Mouse (Mus musculus): ENCODE results near the gene Atf7.

Gene Atf7

DNA sequence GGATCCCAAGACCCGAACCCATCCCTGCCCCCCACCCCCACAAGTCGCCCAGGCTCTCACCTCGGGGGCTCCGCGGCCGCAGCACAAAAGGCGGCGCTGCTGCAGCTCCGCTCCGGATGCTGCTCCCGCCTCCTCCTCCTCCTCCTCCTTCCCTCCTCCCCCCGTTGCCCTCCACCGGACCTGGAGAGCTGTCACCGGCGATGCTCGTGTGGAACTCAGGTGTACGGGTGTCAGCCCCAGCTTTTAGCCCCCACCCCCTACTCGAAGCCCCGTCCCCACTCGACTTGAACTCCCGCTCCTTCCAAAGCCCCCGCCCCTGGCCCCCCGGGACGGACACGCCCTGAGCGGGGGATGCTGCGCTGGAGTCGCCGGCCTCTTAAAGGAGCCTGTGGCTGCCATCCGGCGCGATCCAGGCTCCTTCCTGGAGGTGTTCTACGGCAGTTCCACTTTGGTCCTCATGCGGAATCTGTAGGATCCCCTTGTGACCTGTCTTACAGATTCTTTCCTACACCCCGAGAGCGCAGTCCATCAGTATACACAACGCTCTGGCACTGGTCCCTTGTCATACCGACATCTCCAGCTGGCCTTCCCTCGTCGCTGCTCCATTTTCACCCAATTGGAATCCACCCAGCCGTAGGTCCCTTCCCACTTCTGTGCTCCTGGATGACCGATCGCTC is 108.4 kb downstream of the Atf7 start, which contains the start of gene Map3k12:
Gene Map3k12, minus strand, starts transcription at position 337 of the 677 bp plus-strand sequence.
- peak; percentile 28 to 46 for DNase-seq (ENCODE audit: low read depth in 2 of 2, low spot score in 2 of 2)

DNA sequence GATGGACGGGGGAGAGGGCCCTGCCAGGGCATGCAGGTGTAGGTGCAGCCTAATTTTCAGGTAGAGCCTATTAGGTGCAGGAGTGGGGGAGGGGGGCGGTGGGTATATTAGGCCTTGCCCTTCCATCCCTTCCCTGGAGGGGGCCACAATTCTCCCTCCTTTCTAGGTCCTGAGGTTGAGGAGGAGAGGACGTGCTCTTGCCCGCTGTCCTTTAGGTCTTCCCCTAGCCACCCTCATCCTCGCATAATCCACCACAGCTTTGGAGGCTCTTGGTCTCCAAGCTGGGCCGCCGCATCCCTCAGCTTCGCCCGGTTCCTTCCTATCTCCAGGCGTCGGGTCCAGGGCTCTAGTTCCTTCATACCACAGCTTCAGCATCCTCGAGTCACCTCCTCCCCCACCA is 109.0 kb downstream of the Atf7 start:
- no peak for DNase-seq (ENCODE audit: low read depth in 2 of 2, low spot score in 2 of 2)

DNA sequence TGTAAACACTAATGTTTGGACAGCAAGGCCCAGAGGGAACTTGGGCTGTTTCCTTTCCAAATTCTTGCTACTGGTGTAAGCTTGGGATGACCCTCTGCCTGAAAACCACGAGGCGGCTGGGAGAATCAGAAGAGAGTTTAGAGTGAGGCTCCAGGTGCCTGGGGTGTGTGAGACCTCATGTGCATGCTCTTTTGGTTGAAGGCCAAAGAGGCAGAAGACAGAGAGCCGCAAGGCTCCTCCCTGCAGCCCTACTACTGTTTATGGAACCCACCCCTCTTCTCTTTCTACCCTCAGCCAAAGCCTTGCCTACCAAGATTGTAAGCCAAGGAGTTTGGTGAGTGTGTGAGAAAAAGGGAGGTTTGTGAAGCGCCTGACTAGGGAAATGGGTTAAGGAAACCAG is 109.5 kb downstream of the Atf7 start:
- DNase-seq (ENCODE audit: low read depth in 2 of 2, low spot score in 2 of 2): no peak

DNA sequence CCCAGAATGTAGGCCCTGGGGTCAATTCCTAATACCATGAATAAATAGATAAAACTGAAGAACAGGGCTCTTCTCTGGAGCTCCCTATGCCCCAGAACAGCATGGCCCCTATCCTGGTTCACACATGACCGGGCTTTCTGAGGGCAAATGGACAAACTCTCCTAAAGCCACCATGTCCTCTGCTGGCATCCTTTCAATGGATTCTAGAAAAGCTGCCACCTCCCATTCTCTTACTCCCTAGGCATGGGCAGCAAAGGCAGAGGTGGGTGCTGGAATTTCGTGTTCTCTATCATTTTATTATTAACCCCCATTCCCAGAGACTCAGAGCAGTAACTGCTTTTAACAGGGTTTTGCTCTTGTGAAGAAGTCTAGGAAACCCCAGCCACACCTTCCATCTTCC is 110.0 kb downstream of the Atf7 start:
- DNase-seq (ENCODE audit: low read depth in 2 of 2, low spot score in 2 of 2): no peak

DNA sequence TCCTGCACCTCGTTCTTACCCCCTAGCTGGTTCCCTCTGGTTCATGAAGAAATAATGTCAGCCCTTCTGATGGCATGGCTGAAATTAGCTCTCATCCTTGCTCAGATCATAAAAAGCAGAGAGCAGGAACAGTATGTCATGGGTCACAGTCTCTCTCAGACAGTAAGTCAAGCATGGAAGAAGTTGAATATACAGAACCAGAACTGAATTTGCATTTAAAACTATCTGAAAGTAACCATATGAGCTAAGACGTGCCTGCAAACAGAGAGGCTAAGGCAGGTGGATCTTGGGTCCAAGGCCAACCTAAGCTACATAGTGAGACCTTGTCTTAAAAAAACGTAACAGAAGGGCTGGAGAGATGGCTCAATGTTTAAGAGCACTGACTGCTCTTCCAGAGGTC is 112.3 kb downstream of the Atf7 start:
- DNase-seq (ENCODE audit: low read depth in 2 of 2, low spot score in 2 of 2): no peak

DNA sequence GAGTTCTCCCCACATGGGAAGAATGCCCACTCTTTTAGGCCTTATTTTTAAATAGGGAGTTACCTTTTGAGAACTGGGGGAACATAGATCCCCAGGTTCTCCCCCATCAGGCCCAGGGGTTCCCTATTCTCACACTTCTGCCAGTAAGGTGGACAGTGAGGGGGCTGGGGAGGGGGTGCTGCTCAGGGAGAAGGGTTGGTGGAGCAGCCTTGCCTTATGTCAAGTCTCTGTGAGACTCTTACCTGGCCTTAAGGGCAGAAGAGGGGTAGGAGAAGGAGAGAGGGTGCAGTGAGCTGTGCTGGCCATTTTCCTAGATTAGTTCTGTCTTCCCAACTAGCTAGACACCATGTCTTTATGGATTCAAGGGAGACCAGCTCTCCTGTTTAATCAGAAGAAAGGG is 112.8 kb downstream of the Atf7 start:
- DNase-seq (ENCODE audit: low read depth in 2 of 2, low spot score in 2 of 2): no peak

DNA sequence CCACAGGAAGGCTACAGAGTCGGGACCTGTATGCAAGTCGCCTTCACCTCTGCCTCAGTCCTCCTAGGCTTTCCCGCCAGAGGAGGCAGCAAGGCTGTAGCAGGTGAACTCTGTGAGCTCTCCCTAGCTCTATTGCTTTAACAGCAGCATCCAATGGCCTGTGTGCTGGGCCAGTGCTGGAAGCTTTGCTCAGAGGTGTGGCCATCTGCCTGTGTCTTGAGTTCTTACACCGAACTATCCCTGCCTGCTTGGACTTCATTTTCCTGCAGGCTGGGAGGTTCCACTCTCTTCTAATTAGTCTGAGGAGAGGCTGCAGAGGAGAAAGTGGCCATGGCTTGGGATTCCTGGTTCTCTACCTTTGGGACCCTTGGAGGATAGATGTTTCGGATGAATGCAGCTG is 113.3 kb downstream of the Atf7 start:
- DNase-seq (ENCODE audit: low read depth in 2 of 2, low spot score in 2 of 2): no peak

DNA sequence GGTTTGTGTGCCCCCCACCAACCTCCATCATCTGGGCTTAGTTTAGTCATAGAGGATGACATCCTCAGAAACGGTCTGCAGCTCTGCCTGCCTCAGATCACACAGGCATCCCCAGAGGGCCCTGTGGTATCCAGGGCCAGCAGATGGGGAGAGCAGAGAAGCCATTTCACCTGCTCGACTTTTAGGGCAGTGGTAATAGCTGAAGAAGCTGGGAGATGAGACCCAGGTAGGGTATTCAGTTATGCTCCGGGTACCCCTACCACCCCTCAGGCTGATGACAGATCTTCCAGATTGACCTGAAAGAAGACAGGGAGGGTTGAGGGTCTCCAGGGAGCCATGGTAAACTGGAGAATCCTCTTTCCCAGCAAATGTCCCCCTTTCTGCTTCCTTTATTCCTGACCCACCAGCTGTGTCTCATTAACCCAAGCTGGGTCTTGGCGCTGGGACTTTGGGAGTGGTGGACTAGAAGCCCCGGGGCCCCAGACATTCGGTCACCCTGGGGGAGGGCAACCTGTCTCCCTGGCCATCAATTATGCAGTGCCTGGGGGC is 113.9 kb downstream of the Atf7 start:
- no peak for DNase-seq (ENCODE audit: low read depth in 2 of 2, low spot score in 2 of 2)

DNA sequence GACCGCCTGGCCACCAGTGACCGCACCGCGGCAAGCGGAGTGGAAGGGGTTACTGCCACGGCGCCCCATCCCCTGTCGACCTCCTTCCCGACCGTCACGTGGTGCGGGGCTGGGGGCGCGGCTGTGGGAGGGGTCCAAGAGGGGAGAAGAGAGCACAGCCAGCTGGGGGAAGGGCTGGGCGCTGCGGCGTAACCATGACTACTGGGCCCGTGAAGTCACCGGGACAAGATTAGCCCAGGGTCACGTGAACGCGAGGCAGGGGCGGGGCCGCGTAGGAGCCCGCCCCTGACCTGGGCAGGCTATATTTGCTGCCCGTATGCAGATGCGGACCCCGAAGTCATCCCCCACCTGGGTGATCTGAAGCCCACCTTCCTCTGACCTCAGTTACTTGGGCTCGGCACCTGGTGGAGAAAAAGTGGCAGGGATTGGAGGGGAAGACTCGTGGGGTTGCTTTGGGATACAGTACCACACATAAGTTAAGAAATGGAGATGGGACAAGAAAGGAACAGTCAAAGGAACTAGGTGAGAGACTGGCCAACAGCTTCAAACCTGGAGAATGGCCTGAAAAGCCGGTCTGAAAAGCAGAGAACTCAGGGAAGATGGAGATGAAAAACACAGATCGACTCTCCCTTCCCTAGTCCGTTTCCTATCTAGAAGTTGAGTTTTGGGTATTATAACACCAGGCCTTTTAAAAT is 114.5 kb downstream of the Atf7 start:
- DNase-seq (ENCODE audit: low read depth in 2 of 2, low spot score in 2 of 2): peak in 1 of 2 experiments; percentile 45

DNA sequence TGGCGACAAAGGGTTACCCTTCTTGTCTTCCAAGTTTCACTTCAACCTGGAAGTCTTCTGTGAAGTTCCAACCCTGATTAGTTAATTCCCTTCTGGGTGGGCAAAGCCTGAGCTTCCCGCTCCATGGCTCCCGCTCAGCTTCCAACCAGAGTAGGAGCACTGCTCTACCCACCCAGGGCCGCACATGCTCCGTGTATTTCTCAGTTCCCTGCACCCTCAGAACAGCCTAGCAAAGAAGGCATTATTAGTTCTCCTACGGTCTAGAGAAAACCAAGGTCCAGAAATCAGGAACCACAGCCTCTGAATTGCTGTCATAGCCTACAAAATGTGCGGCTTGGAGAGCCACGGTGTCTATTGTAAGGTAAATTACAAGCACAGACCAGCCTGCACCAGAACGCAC is 115.2 kb downstream of the Atf7 start:
- DNase-seq (ENCODE audit: low read depth in 2 of 2, low spot score in 2 of 2): no peak

DNA sequence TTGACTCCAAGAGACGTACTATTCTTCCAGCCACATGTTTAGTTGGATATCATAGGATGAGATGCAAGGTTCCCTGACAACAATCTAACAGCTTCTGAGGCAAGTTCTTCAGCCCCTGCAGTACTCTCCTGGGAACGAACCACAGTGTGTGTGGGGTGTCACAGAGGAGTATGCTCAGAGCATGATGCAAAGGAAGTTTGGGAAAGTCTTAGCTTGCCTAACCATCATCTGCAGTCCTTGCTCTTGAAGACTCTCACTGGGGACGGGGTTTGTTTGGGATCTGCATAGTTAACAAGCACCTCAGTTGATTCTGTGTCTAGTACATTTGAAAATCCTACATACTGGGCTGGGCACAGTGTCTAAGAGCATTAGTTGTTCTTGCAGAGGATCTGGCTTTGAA is 116.9 kb downstream of the Atf7 start:
- DNase-seq (ENCODE audit: low read depth in 2 of 2, low spot score in 2 of 2): no peak

DNA sequence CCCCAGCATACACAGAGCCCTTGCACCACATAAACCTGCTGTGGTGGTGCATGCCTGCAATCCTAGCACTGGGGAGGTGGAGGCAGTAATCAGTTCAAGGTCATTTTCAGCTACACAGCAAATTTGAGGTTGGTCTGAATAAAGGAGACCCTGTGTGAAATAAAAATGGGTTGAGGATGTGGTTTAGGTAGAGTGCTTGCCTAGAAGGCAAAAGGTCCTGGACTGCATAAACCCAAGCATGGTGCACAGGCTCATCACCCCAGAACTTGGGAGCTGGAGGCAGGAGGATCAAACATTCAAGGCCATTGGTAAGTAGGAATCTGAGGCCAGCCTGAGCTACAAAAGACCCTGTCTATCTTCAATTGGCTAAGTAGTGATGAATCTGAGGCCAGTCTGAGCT is 117.7 kb downstream of the Atf7 start:
- no peak for DNase-seq (ENCODE audit: low read depth in 2 of 2, low spot score in 2 of 2)

DNA sequence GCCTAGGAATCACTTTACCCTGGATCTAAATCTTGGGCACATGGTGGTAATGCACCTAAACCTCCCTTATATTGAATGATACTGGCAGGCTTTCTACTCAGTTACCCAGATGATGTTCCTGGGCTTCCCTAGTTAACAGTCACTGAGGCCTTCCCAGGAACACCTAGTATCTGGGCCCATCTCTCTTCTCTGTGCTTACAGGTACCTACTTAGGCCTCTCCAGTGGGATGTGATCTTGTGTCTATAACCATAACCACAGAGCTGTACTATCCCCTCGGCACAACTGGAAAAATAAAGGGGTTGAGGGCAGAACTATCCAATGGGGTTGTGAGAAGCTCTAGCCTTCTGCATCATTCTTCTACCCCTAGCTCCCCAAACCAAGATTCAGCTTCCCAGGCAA is 118.4 kb downstream of the Atf7 start:
- DNase-seq (ENCODE audit: low read depth in 2 of 2, low spot score in 2 of 2): no peak

DNA sequence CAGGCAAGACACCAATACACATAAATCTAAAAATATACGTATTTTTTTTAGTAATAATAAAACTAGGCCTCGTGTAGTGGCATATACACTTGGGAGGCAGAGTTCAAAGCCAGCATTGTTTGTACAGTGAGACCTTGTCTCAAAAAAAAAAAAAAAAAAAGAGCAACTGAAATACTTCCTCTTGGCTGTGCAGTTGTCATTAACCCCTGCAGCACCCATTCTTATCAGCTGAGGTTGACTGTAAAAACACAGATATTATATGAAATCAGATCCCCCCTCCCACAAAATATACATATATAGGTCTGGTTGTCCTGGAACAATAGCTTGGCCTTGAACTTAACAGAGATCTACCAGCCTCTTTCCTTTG is 118.8 kb downstream of the Atf7 start:
- DNase-seq (ENCODE audit: low read depth in 2 of 2, low spot score in 2 of 2): no peak

DNA sequence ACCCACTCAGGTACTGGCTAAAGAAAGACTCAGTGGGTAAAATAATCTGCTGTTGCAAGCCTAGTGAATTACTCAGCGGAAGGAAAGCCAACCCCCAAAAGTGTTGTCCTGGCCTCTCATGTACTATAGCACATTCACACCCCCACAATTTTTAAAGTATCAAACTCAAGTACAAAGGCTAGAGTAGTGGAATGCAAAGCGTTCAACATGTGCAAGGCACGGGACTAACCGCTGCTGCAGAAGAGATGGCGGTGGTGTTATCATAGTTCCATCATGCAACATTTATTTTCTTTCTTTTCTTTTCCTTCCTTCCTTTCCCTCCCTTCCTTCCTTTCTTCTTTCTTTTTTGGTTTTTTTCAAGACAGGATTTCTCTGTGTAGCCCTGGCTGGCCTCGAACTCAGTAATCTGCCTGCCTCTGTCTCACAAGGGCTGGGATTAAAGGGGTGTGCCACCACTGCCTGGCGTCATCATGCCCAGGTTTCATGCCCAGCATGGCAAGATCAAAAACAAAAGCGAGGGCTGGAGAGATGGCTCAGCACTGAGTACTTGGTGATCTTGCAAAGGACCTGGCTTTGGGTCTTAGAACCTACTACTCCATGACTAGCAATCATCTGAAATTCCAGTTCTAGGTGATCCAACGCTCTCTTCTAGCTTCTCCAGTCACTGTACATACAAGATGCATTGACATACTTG is 119.3 kb downstream of the Atf7 start:
- DNase-seq (ENCODE audit: low read depth in 2 of 2, low spot score in 2 of 2): no peak

DNA sequence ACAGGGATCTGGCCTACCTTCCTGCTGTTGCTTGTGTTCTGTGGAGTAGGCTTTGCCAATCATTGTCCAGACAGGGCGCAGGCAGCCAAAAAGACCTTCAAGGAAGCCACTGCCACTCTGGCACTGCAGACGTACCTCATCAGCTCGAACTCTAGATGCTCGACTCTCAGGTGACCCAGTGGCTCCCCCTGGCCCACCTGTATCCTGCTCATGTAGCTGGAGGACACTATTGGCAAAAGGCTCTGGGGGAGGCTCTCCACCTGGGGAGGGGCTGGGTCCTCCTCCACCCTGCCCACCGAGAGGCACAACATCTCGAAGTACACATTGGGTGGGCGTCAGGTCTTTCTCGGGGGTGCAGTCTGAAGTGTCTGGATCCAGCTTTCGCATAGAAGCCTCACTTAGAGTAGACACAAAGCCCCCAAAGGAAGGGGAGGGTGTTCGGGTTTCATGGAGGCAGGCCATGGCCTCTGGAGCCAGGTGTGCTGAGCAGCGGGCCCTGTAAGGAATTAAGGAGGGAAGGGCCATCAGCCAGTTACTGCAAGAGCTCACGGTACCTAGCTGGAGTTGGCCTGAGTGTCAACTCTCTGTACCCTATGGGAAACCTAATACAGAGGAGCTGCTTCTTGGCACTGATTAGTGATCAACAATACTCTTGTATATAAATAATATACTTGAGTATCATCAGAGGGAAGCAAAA is 120.0 kb downstream of the Atf7 start:
- no peak for DNase-seq (ENCODE audit: low read depth in 2 of 2, low spot score in 2 of 2)

DNA sequence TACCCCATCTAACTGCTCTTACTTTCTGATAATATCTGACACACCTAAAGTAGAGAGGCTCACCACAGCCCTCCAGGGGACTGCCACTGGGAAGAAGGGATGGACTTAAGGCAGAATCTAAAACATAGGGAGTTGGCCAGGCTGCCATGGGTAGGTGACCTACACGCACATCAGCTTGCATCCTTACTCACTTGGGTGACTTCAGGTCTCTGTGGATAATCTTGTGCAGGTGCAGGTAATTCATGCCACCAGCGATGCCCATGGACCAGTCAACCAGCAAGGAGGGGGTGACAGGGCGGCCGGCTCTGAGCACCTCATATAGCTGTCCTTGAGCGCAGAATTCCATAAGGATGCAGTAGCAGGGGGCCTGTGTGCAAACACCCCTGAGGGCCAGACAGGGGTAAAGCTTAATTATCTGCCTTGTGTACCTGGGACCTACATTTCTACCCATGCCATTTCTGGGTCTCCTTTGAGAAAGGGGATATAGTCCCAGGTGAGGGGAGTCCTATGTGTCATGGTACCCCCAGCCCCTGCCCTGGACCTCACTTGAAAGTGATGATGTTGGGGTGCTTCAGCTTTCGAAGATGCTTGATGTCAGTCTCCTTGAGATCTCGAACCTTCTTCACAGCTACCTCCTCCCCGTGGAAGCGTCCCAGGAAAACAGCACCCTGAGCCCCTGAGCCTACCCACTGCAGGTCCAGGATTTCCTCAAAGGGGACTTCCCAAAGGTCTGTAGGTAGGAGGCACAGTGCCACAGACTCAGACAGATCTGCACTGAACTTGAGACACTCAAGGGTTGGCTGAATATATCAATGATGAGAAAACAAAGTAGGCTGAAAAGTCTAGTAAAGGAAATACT is 121.1 kb downstream of the Atf7 start:
- no peak for DNase-seq (ENCODE audit: low read depth in 2 of 2, low spot score in 2 of 2)

DNA sequence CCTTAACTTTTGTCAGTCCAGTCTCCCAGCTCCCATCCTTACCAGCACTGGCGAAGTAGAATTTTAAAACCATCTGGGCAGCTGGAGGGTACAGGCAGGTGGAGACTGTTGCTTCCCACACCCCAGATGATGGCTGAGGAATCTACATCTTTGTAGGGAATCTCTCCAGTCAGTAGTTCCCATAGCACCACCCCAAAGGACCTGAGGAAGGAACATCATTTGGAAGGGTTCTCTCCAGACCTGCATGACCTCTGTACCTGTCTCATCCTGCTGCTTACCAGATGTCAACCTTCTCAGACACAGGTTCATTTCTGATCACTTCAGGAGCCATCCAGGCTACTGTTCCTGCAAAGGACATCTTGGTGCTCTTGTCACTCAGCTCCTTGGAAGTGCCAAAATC is 121.8 kb downstream of the Atf7 start, which contains the start of gene Gm10337:
Gene Gm10337, plus strand, starts transcription at position 276 of the 400 bp plus-strand sequence.
- no peak for DNase-seq (ENCODE audit: low read depth in 2 of 2, low spot score in 2 of 2)

DNA sequence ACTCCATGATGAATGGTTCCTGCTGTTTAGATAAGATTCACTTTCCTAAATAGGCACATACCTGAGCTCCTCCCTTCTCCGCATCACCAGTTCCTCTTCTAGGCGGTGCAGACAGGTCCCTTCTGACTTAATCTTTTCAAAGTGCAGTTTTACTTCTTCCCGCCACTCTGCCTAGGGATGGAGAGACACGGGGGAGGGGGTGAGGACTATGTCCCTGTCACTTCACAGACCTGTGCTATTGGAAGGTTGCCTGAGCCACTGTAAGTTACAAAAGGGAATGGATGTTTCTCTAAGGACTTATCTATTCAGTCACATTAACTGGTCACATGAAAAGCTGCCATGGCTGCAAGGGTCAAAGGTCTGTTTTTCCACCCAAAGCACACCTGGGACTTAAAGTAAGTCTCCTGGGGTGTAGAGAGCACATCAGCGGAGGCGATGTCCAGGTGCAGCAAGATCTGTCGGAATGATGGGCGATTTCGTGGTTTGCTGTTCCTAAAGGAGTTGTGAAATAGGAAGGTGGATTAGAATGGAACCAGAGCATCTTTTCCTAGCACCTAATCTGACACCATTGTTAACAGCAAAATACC is 122.9 kb downstream of the Atf7 start:
- DNase-seq (ENCODE audit: low read depth in 2 of 2, low spot score in 2 of 2): no peak
